Mouse (Mus musculus) CD4-positive, CD25-positive, alpha-beta regulatory T cell, adult 4 months (primary cell): ENCODE results near the gene Pemt. TPM values are rescaled to one million over a fixed set of nuclear protein-coding genes. Genes with fewer than 3 reads are reported as not detected.
"Not testable (repeated sequence)": the region's sequence is repeated elsewhere in the genome, so short reads cannot be mapped to it uniquely, and the experiment has no call there.

Source experiments
- ATAC-seq: one replicate; pipeline ENCODE4 v1.8.0; 2017
- polyA plus RNA-seq, 2 experiments: library from polyadenylated mRNA; unstranded; fragments of 100-300 nt; shearing (Covaris generic); gene quantifications; one replicate each; pipeline ENCODE4 v1.2.1; 2017

The Pemt gene
- polyA plus RNA-seq, 2 experiments from 2014 or later, result 0.79 to 2.2 TPM

DNA sequence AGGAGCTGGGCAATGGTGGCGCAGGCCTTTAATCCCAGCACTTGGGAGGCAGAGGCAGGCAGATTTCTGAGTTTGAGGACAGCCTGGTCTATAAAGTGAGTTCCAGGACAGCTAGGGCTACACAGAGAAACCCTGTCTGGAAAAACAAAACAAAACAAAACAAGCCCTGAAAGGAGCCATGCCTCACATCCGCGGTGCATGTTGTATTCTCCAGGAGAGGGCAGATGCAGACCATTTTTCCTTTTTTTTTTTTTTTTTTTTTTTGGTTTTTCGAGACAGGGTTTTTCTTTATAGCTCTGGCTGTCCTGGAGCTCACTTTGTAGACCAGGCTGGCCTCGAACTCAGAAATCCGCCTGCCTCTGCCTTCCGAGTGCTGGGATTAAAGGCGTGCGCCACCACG is 101.4 kb downstream of the Pemt start:
- ATAC-seq, result not testable (repeated sequence)

DNA sequence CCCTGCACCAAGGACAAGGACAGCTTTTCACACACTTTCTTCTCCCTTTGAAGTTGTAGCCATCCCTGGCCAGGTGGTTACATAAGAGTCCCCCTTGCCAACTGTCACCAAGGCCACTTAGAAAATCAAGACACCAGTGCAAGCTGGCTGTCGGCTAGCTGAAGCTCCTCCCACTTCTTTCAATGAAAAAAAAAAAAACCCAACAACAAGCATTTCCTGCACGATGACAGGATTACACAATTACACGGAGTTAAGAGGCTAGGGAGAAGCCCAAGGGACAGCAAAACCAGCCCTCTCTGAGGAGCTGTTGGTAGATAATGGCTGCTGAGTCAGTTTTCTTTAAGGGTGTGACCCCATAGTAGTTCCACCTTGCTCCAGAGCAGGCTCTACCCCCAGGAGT is 104.9 kb downstream of the Pemt start:
- no peak for ATAC-seq

DNA sequence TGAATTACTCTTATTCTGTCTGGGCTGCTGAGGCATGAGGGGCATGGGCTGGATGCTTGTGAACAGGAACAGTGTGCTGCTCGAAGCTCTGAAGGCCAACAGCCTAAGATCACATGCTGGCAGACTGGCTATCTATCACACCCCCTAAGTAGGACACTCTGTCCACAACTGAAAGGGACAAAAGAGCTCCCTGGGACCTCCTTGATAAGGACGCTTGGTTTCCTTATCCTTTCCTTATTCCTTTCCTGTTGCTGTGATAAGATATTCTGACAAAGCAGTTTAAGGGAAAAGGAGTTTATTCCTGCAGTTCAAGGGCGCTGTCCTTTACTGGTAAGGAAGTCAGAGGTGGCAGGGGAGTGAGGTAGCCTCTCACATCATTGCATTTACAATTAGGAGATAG is 105.6 kb downstream of the Pemt start:
- no peak for ATAC-seq

DNA sequence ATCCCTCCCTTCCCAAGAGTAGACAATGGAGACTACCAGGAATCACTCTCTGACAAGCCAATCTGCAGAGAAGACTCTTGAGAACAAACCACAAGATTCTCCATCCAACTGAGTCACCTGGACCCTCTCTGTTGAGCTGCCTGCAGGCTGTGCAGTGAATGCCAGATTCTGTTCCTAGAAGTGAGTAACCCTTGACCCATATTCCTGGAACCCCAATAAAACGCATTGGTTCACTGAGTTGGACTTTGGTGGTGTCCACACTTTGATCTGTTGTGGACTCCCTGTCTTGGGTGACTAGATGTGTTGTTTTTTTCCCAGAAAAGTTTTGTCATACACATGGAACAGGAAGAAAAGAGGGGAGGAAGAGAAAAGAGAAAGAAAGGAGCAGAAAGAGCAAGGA is 106.5 kb downstream of the Pemt start:
- no peak for ATAC-seq

DNA sequence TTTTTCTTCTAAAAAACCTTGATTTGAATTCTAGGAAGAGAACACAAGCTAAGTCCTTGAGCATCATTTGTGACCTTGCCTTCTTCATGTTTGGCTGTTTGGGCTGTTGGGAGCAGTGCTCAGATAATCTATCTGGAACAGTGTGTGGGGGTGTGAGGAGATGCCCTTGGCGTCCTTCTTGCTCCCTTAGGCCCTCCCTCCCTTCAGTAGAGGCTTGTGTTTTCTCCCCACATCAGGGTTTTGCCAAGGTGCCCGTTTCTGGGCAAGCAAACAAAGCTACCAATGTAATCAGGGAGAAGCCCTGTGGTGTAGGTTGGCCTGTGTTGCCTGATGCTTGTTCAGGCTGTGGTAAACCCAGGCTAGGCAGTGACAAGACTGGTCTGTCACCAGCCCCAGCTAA is 108.7 kb downstream of the Pemt start:
- no peak for ATAC-seq

DNA sequence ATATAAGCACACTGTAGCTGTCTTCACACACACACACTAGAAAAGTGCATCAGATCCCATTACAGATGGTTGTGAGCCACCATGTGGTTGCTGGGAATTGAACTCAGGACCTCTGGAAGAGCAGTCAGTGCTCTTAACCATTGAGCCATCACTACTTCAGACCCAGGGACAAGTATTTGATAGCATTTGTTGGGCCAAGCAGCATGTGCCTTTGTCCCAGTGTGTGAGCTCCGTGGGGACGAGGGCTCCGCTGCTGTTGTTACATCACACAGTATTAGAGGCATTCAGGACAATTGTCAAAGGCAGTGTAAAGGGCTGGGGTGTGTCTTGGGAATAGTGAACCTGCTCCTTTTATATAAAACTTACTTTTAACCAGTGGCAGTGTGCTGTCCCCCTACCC is 109.3 kb downstream of the Pemt start:
- ATAC-seq, result no peak

DNA sequence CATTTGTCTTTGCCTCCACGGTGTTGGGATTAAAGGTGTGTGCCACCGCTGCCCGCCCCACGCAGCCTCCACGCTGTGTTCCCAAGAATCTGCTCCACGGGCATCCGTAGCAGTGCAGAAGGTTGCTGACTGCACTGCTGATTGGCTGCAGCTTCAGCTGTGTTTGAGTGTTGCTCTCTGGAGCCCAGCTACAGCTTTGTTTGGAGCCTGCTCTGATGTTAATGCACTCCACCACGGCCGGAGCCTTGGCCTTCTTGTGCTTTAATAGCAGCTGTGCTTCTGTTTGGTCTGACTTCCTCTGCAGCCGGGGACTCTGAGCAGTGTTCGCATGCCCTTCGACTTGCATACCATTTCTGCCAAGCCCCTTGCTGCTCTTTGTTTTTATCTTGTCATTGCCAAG is 112.3 kb downstream of the Pemt start:
- ATAC-seq, result no peak

DNA sequence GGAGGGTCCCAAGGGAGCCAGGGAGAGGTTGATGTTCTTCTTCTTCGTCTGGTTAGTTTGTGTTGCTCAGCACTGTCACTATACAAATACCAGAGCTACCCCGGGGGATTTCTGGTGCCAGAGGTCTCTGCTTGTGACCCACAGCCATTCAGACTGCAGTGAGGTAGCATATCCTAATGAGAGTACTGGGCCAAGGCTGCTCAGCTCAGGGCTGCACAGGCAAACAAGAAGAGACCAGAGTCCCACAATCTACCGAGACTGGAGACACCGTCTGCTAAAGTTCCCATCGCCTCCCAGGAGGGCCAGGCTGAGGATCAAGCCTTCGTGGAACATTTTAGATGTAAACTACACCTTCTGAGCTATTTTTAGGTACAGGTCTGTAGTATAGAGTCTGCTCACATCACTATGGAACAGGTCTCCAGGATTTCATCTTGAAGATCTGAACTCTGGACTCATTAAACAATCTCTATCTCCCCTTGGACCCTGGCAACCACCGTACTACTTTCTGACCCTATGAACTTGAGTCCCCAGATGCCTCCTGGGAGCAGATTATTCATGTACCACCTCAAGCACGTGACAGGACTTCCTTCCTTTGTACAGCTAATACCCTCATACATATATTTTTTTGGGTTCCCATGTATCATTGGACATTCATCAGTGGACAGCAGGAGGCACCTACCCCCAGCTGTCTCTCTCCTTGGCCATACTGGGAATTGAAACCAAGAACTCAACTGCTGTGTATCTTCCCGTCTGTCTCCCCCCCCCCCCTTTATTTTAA is 113.5 kb downstream of the Pemt start:
- ATAC-seq, result no peak

DNA sequence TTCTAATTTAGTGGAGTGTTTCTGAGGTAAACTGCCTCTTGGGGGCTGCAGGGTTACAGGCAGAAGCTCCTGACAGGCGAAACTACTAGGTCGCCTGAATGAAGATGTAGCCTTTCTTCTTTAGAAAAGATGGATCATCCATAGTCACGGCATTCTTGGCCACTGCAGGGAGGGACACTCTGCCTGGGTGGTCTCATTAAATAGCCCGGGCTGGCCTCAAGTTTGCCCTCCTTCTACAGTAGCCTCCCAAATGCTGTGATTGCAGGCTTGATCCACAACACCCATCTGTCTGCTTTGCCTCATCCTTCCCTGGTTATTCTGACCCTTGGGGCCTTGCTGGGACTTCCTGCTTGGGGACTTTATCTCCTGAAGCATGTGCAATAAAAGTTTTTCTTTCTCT is 116.3 kb downstream of the Pemt start:
- ATAC-seq, result no peak

DNA sequence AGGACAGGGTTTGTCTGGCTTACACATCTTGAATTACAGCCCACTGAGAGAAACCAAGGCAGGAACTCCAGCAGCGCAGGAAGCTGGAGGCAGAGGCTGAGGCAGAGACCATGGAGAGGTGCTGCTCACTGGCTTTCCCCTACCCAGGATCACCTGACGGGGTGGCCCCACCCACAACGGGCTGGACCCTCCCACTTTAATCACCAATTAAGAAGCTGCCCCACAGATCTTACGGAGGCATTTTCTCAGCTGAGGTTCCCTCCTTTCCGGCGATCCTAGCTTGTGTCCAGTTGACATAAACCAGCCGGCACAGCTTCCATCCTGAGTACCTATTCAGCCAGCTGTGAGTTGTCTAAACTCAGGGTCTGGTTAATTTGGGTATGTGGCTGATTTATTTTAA is 125.0 kb downstream of the Pemt start:
- no peak for ATAC-seq

Other genes starting within 250 kb of the Pemt start
- 10 to 100 TPM; 26.9 to 39.0 TPM for gene Flcn, start 236.5 kb downstream of the Pemt start, polyA plus RNA-seq
- gene Nt5m, start 207.0 kb downstream of the Pemt start, polyA plus RNA-seq, result 1 to 10 TPM; 7.3 to 7.8 TPM
- gene Cops3, start 206.7 kb downstream of the Pemt start, polyA plus RNA-seq, result 10 to 100 TPM; 74.8 to 80.6 TPM
- gene Med9, start 98.3 kb downstream of the Pemt start, polyA plus RNA-seq, result 1 to 10 TPM; 4.5 to 5.3 TPM
- gene Rasd1, start 81.5 kb downstream of the Pemt start, polyA plus RNA-seq, result under 1 TPM; 0.52 to 0.59 TPM
- gene Rai1, start 58.5 kb upstream of the Pemt start, polyA plus RNA-seq, result 1 to 10 TPM; 8.4 to 8.9 TPM
- gene Srebf1, start 176.1 kb upstream of the Pemt start, polyA plus RNA-seq, result 10 to 100 TPM; 20.7 to 28.6 TPM